Mouse (Mus musculus): ENCODE data around the gene Klhdc8b. TPM values are rescaled to one million over a fixed set of nuclear protein-coding genes. Genes with fewer than 3 reads are reported as not detected.
A peak's percentile ranks its signal among the peaks of the same experiment; 100 is the strongest.

Klhdc8b gene
- polyA plus RNA-seq, 1 experiment from 2014 or later, result 63.4 TPM

DNA sequence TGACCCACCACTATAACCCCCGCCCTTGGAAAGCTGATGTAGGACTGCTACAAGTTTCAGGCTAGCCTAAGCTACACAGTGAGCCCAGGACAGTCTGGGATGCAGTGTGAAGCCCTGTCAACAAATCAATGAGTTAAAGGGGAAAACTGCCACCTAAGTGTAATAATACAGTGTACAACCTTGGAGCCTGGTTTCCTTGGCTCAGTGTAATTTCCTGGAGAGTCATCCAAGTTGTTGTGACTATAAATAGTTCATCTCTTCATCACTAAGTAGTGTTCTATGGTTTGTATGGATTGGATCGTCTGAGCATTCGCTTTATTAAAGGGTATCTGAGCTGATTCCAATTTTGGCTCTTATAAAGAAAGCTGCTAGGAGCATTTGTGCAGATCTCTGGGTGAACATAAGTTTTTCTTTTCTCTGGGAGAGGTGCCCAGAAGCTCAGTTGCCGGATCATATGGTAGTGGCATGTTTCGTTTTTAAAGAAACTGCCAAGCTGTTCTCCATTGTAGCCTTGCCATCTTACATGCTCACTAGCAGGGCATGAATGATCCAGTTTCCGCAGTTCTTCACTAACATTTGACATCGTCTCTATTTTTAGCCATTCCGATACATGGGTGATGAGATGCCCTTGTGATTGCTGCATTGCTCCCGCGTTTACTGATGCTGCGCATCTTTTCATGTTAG lies 20.0 kb downstream of the Klhdc8b start:
- no peaks in the 10 kb centered on the region for H3K36me3 ChIP-seq
- no peaks in the 10 kb centered on the region for H3K27me3 ChIP-seq (replicated peaks)
- no peak for ATAC-seq (ENCODE audit: low FRiP score, low read depth)
- 92% methylated on average over 11 of the region's 11 CpGs for WGBS
- H3K9ac ChIP-seq, result no peak overlapping the region
- no peaks in the 10 kb centered on the region for H3K4me1 ChIP-seq
- H3K4me3 ChIP-seq, result no peak overlapping the region
- no peak overlapping the region for H3K4me2 ChIP-seq (replicated peaks)
- H3K9me3 ChIP-seq, result no peaks in the 10 kb centered on the region
- no peak overlapping the region for H3K27ac ChIP-seq

- Histone ChIP-seq H3K9ac (no peak overlapping the region), H3K27ac (no peak overlapping the region), H3K27me3 (replicated peaks) (no peaks in the 10 kb centered on the region), H3K4me1 (no peaks in the 10 kb centered on the region), H3K9me3 (no peaks in the 10 kb centered on the region), H3K36me3 (no peaks in the 10 kb centered on the region), H3K4me2 (replicated peaks) (no peak overlapping the region), H3K4me3 (no peak overlapping the region)
- WGBS, result 78% methylated on average over 5 of the region's 5 CpGs
- no peak for ATAC-seq (ENCODE audit: low FRiP score, low read depth)
Observed at GRCm38 (mm10) chr9:108440485-108440884, 20.9 kb downstream of the Klhdc8b start.

- Histone ChIP-seq H3K36me3 (no peaks in the 10 kb centered on the region), H3K4me3 (no peak overlapping the region), H3K27me3 (replicated peaks) (no peaks in the 10 kb centered on the region), H3K4me1 (no peaks in the 10 kb centered on the region), H3K27ac (no peak overlapping the region), H3K9ac (no peak overlapping the region), H3K4me2 (replicated peaks) (no peak overlapping the region), H3K9me3 (no peaks in the 10 kb centered on the region)
- no peak for ATAC-seq (ENCODE audit: low FRiP score, low read depth)
- 86% methylated on average over 6 of the region's 6 CpGs for WGBS
Observed at GRCm38 (mm10) chr9:108439176-108439575, 22.2 kb downstream of the Klhdc8b start.

DNA sequence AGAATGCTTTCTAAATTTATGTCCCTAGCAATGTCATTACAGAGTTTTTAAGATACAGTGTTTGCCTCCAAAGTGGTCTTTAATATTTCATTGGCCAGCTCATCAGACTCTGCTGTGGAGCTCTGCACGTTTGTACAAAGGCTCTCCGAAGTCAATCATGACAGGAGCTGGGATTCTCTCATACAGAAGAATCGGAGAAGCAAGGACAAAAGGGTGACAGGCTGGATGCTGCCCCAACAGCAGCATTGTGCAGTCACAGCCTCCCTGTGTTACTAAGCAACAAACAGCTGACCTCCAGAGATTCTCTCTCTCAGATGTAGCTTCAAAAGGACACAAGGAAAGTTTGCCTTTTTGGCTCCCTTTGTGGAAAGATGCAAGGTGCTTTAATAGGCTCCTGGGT lies 25.2 kb downstream of the Klhdc8b start, which contains the start of gene BC048562:
Gene BC048562, plus strand, starts transcription at position 301 of the 400 bp plus-strand sequence.
- no peak for ATAC-seq (ENCODE audit: low FRiP score, low read depth)
- Histone ChIP-seq H3K9me3 (no peaks in the 10 kb centered on the region), H3K9ac (0 out of 2 replicates have a peak within 1 kb of the TSS, but pooled peaks have one; percentile 17), H3K4me1 (no peaks in the 10 kb centered on the region), H3K36me3 (no peaks in the 10 kb centered on the region), H3K4me2 (replicated peaks) (no peak within 1 kb of the TSS), H3K27me3 (replicated peaks) (no peaks in the 10 kb centered on the region), H3K4me3 (no peak within 1 kb of the TSS), H3K27ac (no peak within 1 kb of the TSS)
- WGBS, result 64% methylated on average over 3 of the region's 3 CpGs

DNA sequence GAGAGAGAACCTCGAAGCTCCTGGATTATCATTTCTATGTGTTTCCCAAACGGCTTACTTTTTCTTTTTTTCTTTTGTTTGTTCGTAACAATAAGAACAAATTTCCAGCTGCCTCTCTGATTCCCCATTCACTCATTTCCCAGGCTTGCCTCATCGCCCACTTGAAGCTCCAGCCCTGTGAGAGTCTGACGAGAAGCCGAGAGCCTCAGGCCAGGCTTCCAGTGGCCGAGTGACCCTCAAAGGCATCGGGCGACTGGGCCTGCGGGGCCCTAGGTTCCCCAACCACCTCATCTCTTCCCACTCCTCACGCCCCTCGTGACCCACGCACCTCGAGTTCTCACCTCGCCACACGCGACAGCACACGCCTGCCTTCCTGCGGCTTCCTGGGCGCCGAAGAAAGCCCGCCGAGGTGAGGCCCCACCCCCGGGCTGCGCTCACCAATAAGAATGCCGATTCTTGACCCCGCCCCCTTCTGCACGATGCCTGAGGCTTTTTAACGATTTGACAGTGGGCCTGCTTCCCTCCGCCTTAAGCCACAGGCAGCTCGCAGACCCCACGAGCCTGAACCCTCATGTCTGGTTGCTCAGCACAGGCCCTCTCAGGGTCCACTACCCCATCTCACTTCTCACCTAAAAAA lies 29.8 kb downstream of the Klhdc8b start:
- WGBS, result 48% methylated on average over 32 of the region's 32 CpGs
- no peak for ATAC-seq (ENCODE audit: low FRiP score, low read depth)
- Histone ChIP-seq H3K27ac (no peak overlapping the region), H3K4me3 (no peak overlapping the region), H3K27me3 (replicated peaks) (no peaks in the 10 kb centered on the region), H3K4me2 (replicated peaks) (peak overlapping the region; percentile 54), H3K36me3 (no peaks in the 10 kb centered on the region), H3K9me3 (no peaks in the 10 kb centered on the region), H3K9ac (no peak overlapping the region), H3K4me1 (no peaks in the 10 kb centered on the region)

DNA sequence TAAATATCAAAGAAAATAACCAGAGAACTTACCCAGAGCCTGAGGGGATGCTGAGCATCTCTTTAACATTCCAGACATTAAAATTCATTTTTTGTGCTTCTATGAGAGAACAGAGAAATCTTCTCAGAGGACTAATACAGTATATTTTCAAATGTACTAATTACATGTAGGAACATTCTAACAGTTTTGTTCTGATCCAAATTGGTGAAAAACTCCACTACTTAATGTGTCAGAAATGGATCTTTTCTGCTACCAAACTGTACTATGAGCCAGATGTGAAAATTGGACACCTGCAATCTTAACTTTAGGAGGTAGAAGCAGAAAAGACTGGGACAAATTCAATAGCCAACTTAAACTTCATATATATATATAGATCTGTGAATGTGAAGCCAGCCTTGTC lies 33.0 kb downstream of the Klhdc8b start, which contains the start of gene Ccdc36:
Gene Ccdc36, minus strand, starts transcription at position 101 of the 400 bp plus-strand sequence.
- no peak within 1 kb of the TSS for H3K27ac ChIP-seq
- H3K9ac ChIP-seq, result no peak within 1 kb of the TSS
- no peaks in the 10 kb centered on the region for H3K27me3 ChIP-seq (replicated peaks)
- no peak for ATAC-seq (ENCODE audit: low FRiP score, low read depth)
- no peaks in the 10 kb centered on the region for H3K4me1 ChIP-seq
- H3K4me3 ChIP-seq, result no peak within 1 kb of the TSS
- no peak within 1 kb of the TSS for H3K4me2 ChIP-seq (replicated peaks)
- H3K36me3 ChIP-seq, result no peaks in the 10 kb centered on the region
- no peaks in the 10 kb centered on the region for H3K9me3 ChIP-seq

DNA sequence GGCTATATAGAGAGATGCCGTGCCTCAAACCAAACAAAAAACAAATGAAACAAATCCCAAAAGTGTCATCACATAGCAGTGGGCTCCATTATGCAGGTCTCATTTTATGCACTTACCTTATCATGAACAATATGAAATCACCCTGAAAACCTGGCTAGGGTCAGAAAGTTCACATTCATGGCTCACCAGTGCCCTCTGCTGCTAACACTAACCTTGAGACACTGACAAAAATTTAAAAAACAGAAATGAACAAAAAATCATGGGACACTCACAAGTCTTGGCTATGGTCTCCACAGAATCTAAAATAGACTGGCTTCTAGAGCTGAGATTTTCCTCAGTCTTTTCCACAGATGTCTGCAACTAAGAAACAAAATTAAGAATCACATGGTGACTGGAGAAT lies 49.2 kb downstream of the Klhdc8b start:
- Histone ChIP-seq H3K4me3 (no peak overlapping the region), H3K4me1 (no peaks in the 10 kb centered on the region), H3K9ac (no peak overlapping the region), H3K27ac (no peak overlapping the region), H3K27me3 (replicated peaks) (no peaks in the 10 kb centered on the region), H3K4me2 (replicated peaks) (no peak overlapping the region), H3K9me3 (no peaks in the 10 kb centered on the region), H3K36me3 (no peaks in the 10 kb centered on the region)
- 73% methylated on average over 1 of the region's 1 CpGs for WGBS
- no peak for ATAC-seq (ENCODE audit: low FRiP score, low read depth)

- Histone ChIP-seq H3K36me3 (no peaks in the 10 kb centered on the region), H3K9me3 (no peaks in the 10 kb centered on the region), H3K4me1 (no peaks in the 10 kb centered on the region), H3K27ac (no peak overlapping the region), H3K27me3 (replicated peaks) (no peaks in the 10 kb centered on the region), H3K4me2 (replicated peaks) (no peak overlapping the region), H3K4me3 (no peak overlapping the region), H3K9ac (no peak overlapping the region)
- ATAC-seq (ENCODE audit: low FRiP score, low read depth), result no peak
- 74% methylated on average over 9 of the region's 9 CpGs for WGBS
Observed at GRCm38 (mm10) chr9:108411381-108411942, 49.9 kb downstream of the Klhdc8b start.

GRCm38 (mm10) chr9:108409535-108409934 lies 51.8 kb downstream of the Klhdc8b start:
- Histone ChIP-seq H3K27ac (no peak overlapping the region), H3K4me3 (no peak overlapping the region), H3K4me2 (replicated peaks) (no peak overlapping the region), H3K9me3 (no peaks in the 10 kb centered on the region), H3K4me1 (no peaks in the 10 kb centered on the region), H3K9ac (no peak overlapping the region), H3K27me3 (replicated peaks) (no peaks in the 10 kb centered on the region), H3K36me3 (no peaks in the 10 kb centered on the region)
- 90% methylated on average over 4 of the region's 4 CpGs for WGBS
- ATAC-seq (ENCODE audit: low FRiP score, low read depth), result no peak

DNA sequence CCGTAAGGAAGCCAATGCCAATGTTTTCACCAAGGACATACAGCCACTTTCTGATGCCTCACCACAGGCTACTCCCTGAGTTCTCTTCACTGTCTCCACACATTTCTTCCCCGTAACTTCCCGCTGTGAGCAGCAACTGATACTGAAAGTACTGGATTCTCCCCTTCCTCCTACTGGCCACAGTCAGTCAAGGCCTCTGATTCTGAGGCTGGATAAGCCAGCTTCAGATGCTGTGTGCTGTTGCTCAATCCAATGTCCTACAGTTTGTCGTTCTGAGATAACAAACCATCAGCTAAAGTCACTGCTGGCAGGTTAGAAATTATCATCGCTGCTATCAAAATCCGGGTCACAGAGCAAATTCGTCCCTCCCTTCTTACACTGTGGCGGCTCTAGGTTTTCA lies 56.9 kb downstream of the Klhdc8b start:
- 88% methylated on average over 8 of the region's 8 CpGs for WGBS
- H3K9me3 ChIP-seq, result no peaks in the 10 kb centered on the region
- H3K9ac ChIP-seq, result no peak overlapping the region
- H3K27me3 ChIP-seq (replicated peaks), result no peaks in the 10 kb centered on the region
- no peak overlapping the region; the same call in 1 of the 2 replicates for H3K4me3 ChIP-seq
- ATAC-seq (ENCODE audit: low FRiP score, low read depth), result no peak
- no peaks in the 10 kb centered on the region for H3K36me3 ChIP-seq
- no peaks in the 10 kb centered on the region; the same call in 1 of the 2 replicates for H3K4me1 ChIP-seq
- no peak overlapping the region for H3K4me2 ChIP-seq (replicated peaks)
- H3K27ac ChIP-seq, result no peak overlapping the region

GRCm38 (mm10) chr9:108403081-108403480 lies 58.3 kb downstream of the Klhdc8b start:
- no peak overlapping the region for H3K9ac ChIP-seq
- H3K4me2 ChIP-seq (replicated peaks), result no peak overlapping the region
- H3K4me1 ChIP-seq, result no peaks in the 10 kb centered on the region; the same call in 1 of the 2 replicates
- no peak for ATAC-seq (ENCODE audit: low FRiP score, low read depth)
- H3K9me3 ChIP-seq, result no peaks in the 10 kb centered on the region
- 83% methylated on average over 4 of the region's 4 CpGs for WGBS
- H3K27me3 ChIP-seq (replicated peaks), result no peaks in the 10 kb centered on the region
- no peak overlapping the region for H3K27ac ChIP-seq
- no peak overlapping the region for H3K4me3 ChIP-seq
- no peaks in the 10 kb centered on the region for H3K36me3 ChIP-seq

GRCm38 (mm10) chr9:108401186-108401960 lies 60.0 kb downstream of the Klhdc8b start:
- Histone ChIP-seq H3K27me3 (replicated peaks) (no peaks in the 10 kb centered on the region), H3K9me3 (no peaks in the 10 kb centered on the region), H3K36me3 (no peaks in the 10 kb centered on the region), H3K4me1 (no peaks in the 10 kb centered on the region; the same call in 1 of the 2 replicates), H3K4me2 (replicated peaks) (no peak overlapping the region), H3K27ac (no peak overlapping the region), H3K4me3 (no peak overlapping the region), H3K9ac (no peak overlapping the region)
- WGBS, result 57% methylated on average over 7 of the region's 7 CpGs
- ATAC-seq (ENCODE audit: low FRiP score, low read depth), result no peak
